Mouse (Mus musculus): ENCODE data around the gene Mrpl10. TPM values are rescaled to one million over a fixed set of nuclear protein-coding genes. Genes with fewer than 3 reads are reported as not detected.

Mrpl10 gene
- polyA plus RNA-seq, 2 experiments, result 77.3 to 84.5 TPM

- ATAC-seq (ENCODE audit: low FRiP score, low read depth), result no peak
These were observed 2.5 kb upstream of the Mrpl10 start for GRCm38 (mm10) chr11:97038881-97039280.

GRCm38 (mm10) chr11:97040301-97041021, 899 bp upstream of the Mrpl10 start:
- WGBS, result 54% methylated on average over 11 of the region's 12 CpGs
- DNase-seq (ENCODE audit: low spot score) (no peak), ATAC-seq (ENCODE audit: low FRiP score, low read depth) (no peak)
- H3K36me3 ChIP-seq (ENCODE audit: control insufficient read depth, insufficient read depth, low read length), result peaks cover 14% of the 10 kb centered on the region
- H3K27ac ChIP-seq (replicated peaks; ENCODE audit: low read depth, low read length), result no peak overlapping the region
- H3K4me3 ChIP-seq (replicated peaks; ENCODE audit: low read length), result peak overlapping the region; percentile 85
- 0 out of 2 replicates have a peak overlapping the region, but pooled peaks have one; percentile 82 for H3K9ac ChIP-seq (ENCODE audit: low read depth, low read length, severe bottlenecking)
- peak overlapping the region; percentile 75 for H3K4me2 ChIP-seq (replicated peaks; ENCODE audit: low read depth, low read length, severe bottlenecking)
- no peaks in the 10 kb centered on the region for H3K9me3 ChIP-seq (ENCODE audit: control insufficient read depth, low read length)
- H3K27me3 ChIP-seq (ENCODE audit: control insufficient read depth, insufficient read depth, low read length), result no peaks in the 10 kb centered on the region
- TF ChIP-seq POLR2A (IDR thresholded peaks at IDR 0.05; ENCODE audit: borderline replicate concordance, extremely low read depth, insufficient read depth, insufficient read length), result no peak
- H3K4me1 ChIP-seq (ENCODE audit: control insufficient read depth, insufficient read depth, low read length), result peaks cover 6% of the 10 kb centered on the region

More at GRCm38 (mm10) chr11:97038881-97039280, 2.5 kb upstream of the Mrpl10 start:
- TF ChIP-seq POLR2A (IDR thresholded peaks at IDR 0.05; ENCODE audit: borderline replicate concordance, extremely low read depth, insufficient read depth, insufficient read length), result no peak
- no peaks in the 10 kb centered on the region for H3K27me3 ChIP-seq (ENCODE audit: control insufficient read depth, insufficient read depth, low read length)
- H3K4me1 ChIP-seq (ENCODE audit: control insufficient read depth, insufficient read depth, low read length), result peaks cover 6% of the 10 kb centered on the region
- no peak overlapping the region for H3K9ac ChIP-seq (ENCODE audit: low read depth, low read length, severe bottlenecking)
- H3K4me3 ChIP-seq (replicated peaks; ENCODE audit: low read length), result no peak overlapping the region
- H3K9me3 ChIP-seq (ENCODE audit: control insufficient read depth, low read length), result no peaks in the 10 kb centered on the region
- no peak overlapping the region for H3K4me2 ChIP-seq (replicated peaks; ENCODE audit: low read depth, low read length, severe bottlenecking)
- H3K36me3 ChIP-seq (ENCODE audit: control insufficient read depth, insufficient read depth, low read length), result 0 out of 2 replicates have a peak, but pooled peaks cover 2% of the 10 kb centered on the region
- 64% methylated on average over 7 of the region's 7 CpGs for WGBS
- no peak for DNase-seq (ENCODE audit: low spot score)
- no peak overlapping the region for H3K27ac ChIP-seq (replicated peaks; ENCODE audit: low read depth, low read length)

- Histone ChIP-seq H3K4me1 (ENCODE audit: control insufficient read depth, insufficient read depth, low read length) (peaks cover 6% of the 10 kb centered on the region), H3K4me3 (replicated peaks; ENCODE audit: low read length) (no peak overlapping the region), H3K27ac (replicated peaks; ENCODE audit: low read depth, low read length) (no peak overlapping the region), H3K4me2 (replicated peaks; ENCODE audit: low read depth, low read length, severe bottlenecking) (no peak overlapping the region), H3K9me3 (ENCODE audit: control insufficient read depth, low read length) (no peaks in the 10 kb centered on the region), H3K27me3 (ENCODE audit: control insufficient read depth, insufficient read depth, low read length) (no peaks in the 10 kb centered on the region), H3K36me3 (ENCODE audit: control insufficient read depth, insufficient read depth, low read length) (peaks cover 35% of the 10 kb centered on the region), H3K9ac (ENCODE audit: low read depth, low read length, severe bottlenecking) (no peak overlapping the region)
- TF ChIP-seq POLR2A (IDR thresholded peaks at IDR 0.05; ENCODE audit: borderline replicate concordance, extremely low read depth, insufficient read depth, insufficient read length), result no peak
- DNase-seq (ENCODE audit: low spot score) (no peak), ATAC-seq (ENCODE audit: low FRiP score, low read depth) (no peak)
- 94% methylated on average over 8 of the region's 8 CpGs for WGBS
These were observed 3.5 kb downstream of the Mrpl10 start for GRCm38 (mm10) chr11:97044902-97045301.

GRCm38 (mm10) chr11:97045861-97046260, 4.5 kb downstream of the Mrpl10 start:
- no peak for ATAC-seq (ENCODE audit: low FRiP score, low read depth)
- 78% methylated on average over 7 of the region's 7 CpGs for WGBS
- Histone ChIP-seq H3K4me3 (replicated peaks; ENCODE audit: low read length) (no peak overlapping the region), H3K27me3 (ENCODE audit: control insufficient read depth, insufficient read depth, low read length) (no peaks in the 10 kb centered on the region), H3K36me3 (ENCODE audit: control insufficient read depth, insufficient read depth, low read length) (peaks cover 35% of the 10 kb centered on the region), H3K4me2 (replicated peaks; ENCODE audit: low read depth, low read length, severe bottlenecking) (no peak overlapping the region), H3K27ac (replicated peaks; ENCODE audit: low read depth, low read length) (no peak overlapping the region), H3K4me1 (ENCODE audit: control insufficient read depth, insufficient read depth, low read length) (peaks cover 6% of the 10 kb centered on the region), H3K9ac (ENCODE audit: low read depth, low read length, severe bottlenecking) (no peak overlapping the region), H3K9me3 (ENCODE audit: control insufficient read depth, low read length) (no peaks in the 10 kb centered on the region)
- TF ChIP-seq POLR2A (IDR thresholded peaks at IDR 0.05; ENCODE audit: borderline replicate concordance, extremely low read depth, insufficient read depth, insufficient read length), result no peak
- no peak for DNase-seq (ENCODE audit: low spot score)

- Histone ChIP-seq H3K27ac (replicated peaks; ENCODE audit: low read depth, low read length) (no peak overlapping the region), H3K4me3 (replicated peaks; ENCODE audit: low read length) (no peak overlapping the region), H3K4me1 (ENCODE audit: control insufficient read depth, insufficient read depth, low read length) (peaks cover 9% of the 10 kb centered on the region), H3K9me3 (ENCODE audit: control insufficient read depth, low read length) (no peaks in the 10 kb centered on the region), H3K9ac (ENCODE audit: low read depth, low read length, severe bottlenecking) (no peak overlapping the region), H3K4me2 (replicated peaks; ENCODE audit: low read depth, low read length, severe bottlenecking) (no peak overlapping the region), H3K36me3 (ENCODE audit: control insufficient read depth, insufficient read depth, low read length) (peaks cover 40% of the 10 kb centered on the region), H3K27me3 (ENCODE audit: control insufficient read depth, insufficient read depth, low read length) (no peaks in the 10 kb centered on the region)
- ATAC-seq (ENCODE audit: low FRiP score, low read depth) (no peak), DNase-seq (ENCODE audit: low spot score) (no peak)
- TF ChIP-seq POLR2A (IDR thresholded peaks at IDR 0.05; ENCODE audit: borderline replicate concordance, extremely low read depth, insufficient read depth, insufficient read length), result no peak
- WGBS, result 83% methylated on average over 8 of the region's 8 CpGs
These were observed 6.8 kb downstream of the Mrpl10 start for GRCm38 (mm10) chr11:97048090-97048650.
